Mouse (Mus musculus) brain, embryonic 14.5 days (tissue): ENCODE measurements at regions not wholly inside any gene's neighbourhood (a gene's known extent, or its start where the extent isn't known, plus 50 kb on each side); places are given as distances from the start of the nearest gene placed in this dataset.

ENCODE experiments used
- CTCF ChIP-seq: fragments of 200-500 bp; IDR thresholded peaks from 2 replicates; pipeline ENCODE4 v1.5.1; 2012; ENCODE audit warnings: inconsistent platforms, mild to moderate bottlenecking, moderate library complexity, borderline replicate concordance; ENCODE audit not compliant: insufficient read depth, insufficient read length; ENCODE audit errors: extremely low read depth
- POLR2A ChIP-seq: fragments of 200-500 bp; IDR thresholded peaks from 2 replicates; pipeline ENCODE4 v1.6.1; 2012; ENCODE audit warnings: mild to moderate bottlenecking, inconsistent platforms, borderline replicate concordance; ENCODE audit not compliant: poor library complexity, insufficient read depth, insufficient read length, severe bottlenecking; ENCODE audit errors: extremely low read depth

GRCm38 (mm10) chr15:51558215-51558614 lies 2326.5 kb upstream of the Gm7489 start:
- TF ChIP-seq POLR2A (no peak), CTCF (no peak)
